Mouse (Mus musculus) midbrain, embryonic 13.5 days (tissue): Measurements from ENCODE around the gene Fibcd1. TPM values are rescaled to one million over a fixed set of nuclear protein-coding genes. Genes with fewer than 3 reads are reported as not detected.

Experiments used
- ATAC-seq: fragments of 200-750 bp; cut with Nextera tagmentation; 2 replicates; pipeline ENCODE4 v1.8.0; 2017; ENCODE audit warnings: mild to moderate bottlenecking, moderate TSS enrichment, moderate library complexity
- H3K27ac ChIP-seq: fragments of 300-500 bp; sonication (generic); 2 replicates; pipeline ENCODE4 v1.5.1; 2015; ENCODE audit warnings: inconsistent platforms, mild to moderate bottlenecking, moderate library complexity
- H3K27me3 ChIP-seq: fragments of 300-500 bp; sonication (generic); 2 replicates; pipeline ENCODE4 v1.6.1; 2015; ENCODE audit warnings: mild to moderate bottlenecking, inconsistent platforms
- H3K36me3 ChIP-seq: fragments of 300-500 bp; sonication (generic); 2 replicates; pipeline ENCODE4 v1.6.1; 2015; ENCODE audit warnings: mild to moderate bottlenecking, inconsistent platforms
- H3K4me1 ChIP-seq: fragments of 300-500 bp; sonication (generic); replicated peaks from 2 replicates; pipeline ENCODE4 v1.6.1; 2015; ENCODE audit warnings: inconsistent platforms
- H3K4me2 ChIP-seq: fragments of 300-500 bp; sonication (generic); replicated peaks from 2 replicates; pipeline ENCODE4 v1.6.1; 2015; ENCODE audit warnings: moderate library complexity, mild to moderate bottlenecking, inconsistent platforms
- H3K4me3 ChIP-seq: fragments of 300-500 bp; sonication (generic); replicated peaks from 2 replicates; pipeline ENCODE4 v1.5.1; 2015; ENCODE audit warnings: mild to moderate bottlenecking, inconsistent platforms
- H3K9ac ChIP-seq: fragments of 300-500 bp; sonication (generic); replicated peaks from 2 replicates; pipeline ENCODE4 v1.6.1; 2015; ENCODE audit warnings: mild to moderate bottlenecking, inconsistent platforms
- H3K9me3 ChIP-seq: fragments of 300-500 bp; sonication (generic); 2 replicates; pipeline ENCODE4 v1.6.1; 2016; ENCODE audit warnings: mild to moderate bottlenecking, inconsistent platforms
- WGBS: fragments of 180-500 bp; shearing (Covaris S2); methylation state at CpG from one replicate; pipeline ENCODE4 v1.1.7; 2015; 5-methylcytosine and 5-hydroxymethylcytosine counted together
- polyA plus RNA-seq: library from polyadenylated mRNA; unstranded; fragments of >200 nt; fragmentation: Nextera tagmentation; extraction: Ambion mirVana; gene quantifications from 2 replicates; pipeline ENCODE4 v1.2.1, GENCODE M21; 2015

Gene Fibcd1
- polyA plus RNA-seq, 1 experiment from 2014 or later: 11.2 TPM

DNA sequence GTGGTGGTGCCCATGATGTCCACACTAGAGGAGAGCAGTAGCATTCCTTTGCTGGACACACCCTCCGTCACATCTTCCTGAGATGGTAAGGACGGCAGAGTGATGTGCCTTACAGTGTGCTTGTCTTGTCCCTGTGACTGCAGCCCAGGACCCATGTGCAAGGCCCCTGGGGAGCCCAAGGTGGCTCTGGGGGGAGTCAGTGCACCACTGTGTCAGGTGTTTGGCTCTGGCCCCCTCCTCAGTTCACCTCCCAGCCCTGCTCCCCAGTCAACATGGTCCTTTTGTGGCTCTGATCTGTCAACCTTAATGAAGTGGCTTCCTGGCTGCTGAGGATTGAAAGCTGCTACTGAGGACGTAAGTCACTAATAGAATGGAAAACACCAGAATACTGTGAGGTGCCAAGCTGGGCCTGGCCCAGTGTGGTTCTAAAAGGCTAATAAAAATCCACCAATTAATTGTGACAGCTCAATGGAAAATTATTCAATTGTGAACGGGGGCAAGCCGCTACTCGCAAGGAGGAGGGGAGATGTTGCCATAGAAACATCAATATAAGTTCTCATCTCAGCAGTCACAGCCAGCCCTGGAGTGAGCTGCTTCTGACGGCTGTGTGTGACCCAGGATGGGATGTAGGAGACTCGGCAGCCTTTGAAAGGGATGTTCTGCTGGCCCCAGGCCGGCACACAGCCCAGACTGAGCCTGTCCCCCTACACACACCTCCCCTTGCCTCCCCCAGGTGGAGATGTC, 39.0 kb downstream of the Fibcd1 start:
- Histone ChIP-seq H3K4me3 (no peak overlapping the region), H3K9me3 (no peaks in the 10 kb centered on the region), H3K27ac (peak overlapping the region; percentile 88), H3K27me3 (0 out of 2 replicates have a peak, but pooled peaks cover 3% of the 10 kb centered on the region), H3K9ac (0 out of 2 replicates have a peak overlapping the region, but pooled peaks have one; percentile 21), H3K36me3 (peaks cover 27% of the 10 kb centered on the region), H3K4me2 (no peak overlapping the region; the same call in 1 of the 2 replicates), H3K4me1 (peaks cover 66% of the 10 kb centered on the region)
- peak; percentile 74 for ATAC-seq
- 12% methylated on average over 9 of the region's 9 CpGs for WGBS

GRCm38 (mm10) chr2:31803480-31803879, 42.3 kb downstream of the Fibcd1 start:
- 87% methylated on average over 14 of the region's 14 CpGs for WGBS

GRCm38 (mm10) chr2:31802811-31803210, 43.0 kb downstream of the Fibcd1 start:
- Histone ChIP-seq H3K36me3 (peaks cover 67% of the 10 kb centered on the region), H3K27me3 (0 out of 2 replicates have a peak, but pooled peaks cover 3% of the 10 kb centered on the region), H3K4me3 (no peak overlapping the region), H3K27ac (no peak overlapping the region), H3K9me3 (no peaks in the 10 kb centered on the region), H3K4me2 (no peak overlapping the region), H3K4me1 (peaks cover 34% of the 10 kb centered on the region), H3K9ac (no peak overlapping the region)
- ATAC-seq: no peak
- 91% methylated on average over 8 of the region's 8 CpGs for WGBS

More at GRCm38 (mm10) chr2:31803480-31803879, 42.3 kb downstream of the Fibcd1 start:
- no peak overlapping the region for H3K9ac ChIP-seq
- H3K27me3 ChIP-seq: 0 out of 2 replicates have a peak, but pooled peaks cover 3% of the 10 kb centered on the region
- no peak overlapping the region for H3K4me2 ChIP-seq
- H3K4me1 ChIP-seq: peaks cover 41% of the 10 kb centered on the region
- H3K9me3 ChIP-seq: no peaks in the 10 kb centered on the region
- H3K36me3 ChIP-seq: peaks cover 61% of the 10 kb centered on the region
- H3K27ac ChIP-seq: no peak overlapping the region
- ATAC-seq: no peak
- no peak overlapping the region for H3K4me3 ChIP-seq

GRCm38 (mm10) chr2:31801416-31801815, 44.4 kb downstream of the Fibcd1 start:
- Histone ChIP-seq H3K27me3 (0 out of 2 replicates have a peak, but pooled peaks cover 3% of the 10 kb centered on the region), H3K36me3 (peaks cover 81% of the 10 kb centered on the region), H3K4me1 (peaks cover 20% of the 10 kb centered on the region), H3K4me2 (no peak overlapping the region), H3K4me3 (no peak overlapping the region), H3K27ac (no peak overlapping the region), H3K9me3 (no peaks in the 10 kb centered on the region), H3K9ac (no peak overlapping the region)
- no peak for ATAC-seq
- 89% methylated on average over 9 of the region's 9 CpGs for WGBS

- Histone ChIP-seq H3K36me3 (peaks cover 95% of the 10 kb centered on the region), H3K27ac (no peak overlapping the region), H3K4me1 (no peaks in the 10 kb centered on the region), H3K9me3 (no peaks in the 10 kb centered on the region), H3K9ac (no peak overlapping the region), H3K4me3 (no peak overlapping the region), H3K4me2 (no peak overlapping the region), H3K27me3 (no peaks in the 10 kb centered on the region)
- ATAC-seq: no peak
- WGBS: 96% methylated on average over 3 of the region's 3 CpGs
These were observed 48.9 kb downstream of the Fibcd1 start for GRCm38 (mm10) chr2:31796943-31797342.

GRCm38 (mm10) chr2:31792611-31793010, 53.2 kb downstream of the Fibcd1 start:
- H3K27ac ChIP-seq: no peak overlapping the region
- H3K36me3 ChIP-seq: peaks cover 82% of the 10 kb centered on the region
- no peak overlapping the region for H3K4me2 ChIP-seq
- no peaks in the 10 kb centered on the region for H3K27me3 ChIP-seq
- H3K9me3 ChIP-seq: no peaks in the 10 kb centered on the region
- 86% methylated on average over 6 of the region's 6 CpGs for WGBS
- no peak for ATAC-seq
- H3K4me3 ChIP-seq: no peak overlapping the region
- H3K4me1 ChIP-seq: peaks cover 14% of the 10 kb centered on the region
- H3K9ac ChIP-seq: no peak overlapping the region

DNA sequence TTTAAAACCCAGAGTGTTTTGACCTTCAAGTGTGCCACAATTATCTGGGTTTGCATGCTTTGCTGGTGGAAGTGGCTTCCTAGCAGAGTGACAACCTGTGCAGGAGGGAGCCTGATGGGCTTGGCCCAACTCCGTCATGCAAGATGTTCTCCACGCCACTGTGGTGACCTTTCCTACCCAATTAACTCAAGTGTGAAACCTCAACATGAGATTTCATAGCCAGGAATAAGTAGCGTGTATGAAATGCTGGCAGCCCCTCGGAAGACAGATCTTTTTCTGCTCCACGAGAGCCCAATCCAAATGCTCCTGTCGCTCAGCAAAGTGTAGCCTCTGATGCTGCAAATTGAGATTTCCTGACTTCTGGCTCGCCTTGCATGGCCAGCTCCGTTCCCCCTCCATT, 54.5 kb downstream of the Fibcd1 start:
- peaks cover 14% of the 10 kb centered on the region for H3K4me1 ChIP-seq
- WGBS: 77% methylated on average over 8 of the region's 8 CpGs
- H3K9ac ChIP-seq: no peak overlapping the region
- no peaks in the 10 kb centered on the region for H3K9me3 ChIP-seq
- ATAC-seq: no peak
- H3K36me3 ChIP-seq: peaks cover 79% of the 10 kb centered on the region
- no peak overlapping the region for H3K4me3 ChIP-seq
- H3K27me3 ChIP-seq: no peaks in the 10 kb centered on the region
- peak overlapping the region; percentile 64 for H3K27ac ChIP-seq
- H3K4me2 ChIP-seq: no peak overlapping the region

GRCm38 (mm10) chr2:31790728-31791251, 55.0 kb downstream of the Fibcd1 start:
- 71% methylated on average over 13 of the region's 13 CpGs for WGBS
- Histone ChIP-seq H3K27me3 (no peaks in the 10 kb centered on the region), H3K4me2 (no peak overlapping the region), H3K4me3 (no peak overlapping the region), H3K9me3 (no peaks in the 10 kb centered on the region), H3K36me3 (peaks cover 79% of the 10 kb centered on the region), H3K4me1 (peaks cover 14% of the 10 kb centered on the region), H3K9ac (no peak overlapping the region), H3K27ac (peak overlapping the region; percentile 64)
- 0 out of 2 replicates have a peak, but pooled peaks have one; percentile 29 for ATAC-seq

- H3K36me3 ChIP-seq: peaks cover 79% of the 10 kb centered on the region
- H3K9ac ChIP-seq: no peak overlapping the region
- H3K27ac ChIP-seq: no peak overlapping the region
- 93% methylated on average over 2 of the region's 2 CpGs for WGBS
- H3K4me2 ChIP-seq: no peak overlapping the region
- no peak for ATAC-seq
- H3K9me3 ChIP-seq: no peaks in the 10 kb centered on the region
- peaks cover 14% of the 10 kb centered on the region for H3K4me1 ChIP-seq
- no peak overlapping the region for H3K4me3 ChIP-seq
- no peaks in the 10 kb centered on the region for H3K27me3 ChIP-seq
These were observed 56.6 kb downstream of the Fibcd1 start for GRCm38 (mm10) chr2:31789215-31789614.

DNA sequence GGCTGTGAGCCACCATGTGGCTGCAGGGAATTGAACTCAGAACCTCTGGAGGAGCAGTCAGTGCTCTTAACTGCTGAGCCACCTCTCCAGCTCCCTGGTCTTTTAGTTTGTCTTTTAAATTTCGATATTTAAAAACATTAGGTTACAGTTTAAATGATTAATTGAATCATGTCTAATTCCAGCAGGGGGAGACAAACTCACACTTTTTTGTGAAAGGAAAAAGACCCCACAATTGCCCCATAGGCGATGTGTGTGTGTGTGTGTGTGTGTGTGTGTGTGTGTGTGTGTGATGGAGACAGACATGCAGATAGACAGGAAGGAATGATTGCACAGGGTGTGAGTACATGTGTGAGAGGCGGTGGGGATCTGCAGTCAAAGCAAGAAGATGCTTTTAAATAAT, 57.6 kb downstream of the Fibcd1 start:
- no peak for ATAC-seq
- Histone ChIP-seq H3K4me2 (no peak overlapping the region), H3K36me3 (peaks cover 76% of the 10 kb centered on the region), H3K27me3 (no peaks in the 10 kb centered on the region), H3K4me1 (peaks cover 14% of the 10 kb centered on the region), H3K9me3 (no peaks in the 10 kb centered on the region), H3K9ac (no peak overlapping the region), H3K27ac (no peak overlapping the region), H3K4me3 (no peak overlapping the region)
- 76% methylated on average over 3 of the region's 3 CpGs for whole genome bisulfite sequencing

- WGBS: 18% methylated on average over 7 of the region's 7 CpGs
- no peak overlapping the region for H3K27ac ChIP-seq
These were observed 58.8 kb downstream of the Fibcd1 start for GRCm38 (mm10) chr2:31787029-31787428.

DNA sequence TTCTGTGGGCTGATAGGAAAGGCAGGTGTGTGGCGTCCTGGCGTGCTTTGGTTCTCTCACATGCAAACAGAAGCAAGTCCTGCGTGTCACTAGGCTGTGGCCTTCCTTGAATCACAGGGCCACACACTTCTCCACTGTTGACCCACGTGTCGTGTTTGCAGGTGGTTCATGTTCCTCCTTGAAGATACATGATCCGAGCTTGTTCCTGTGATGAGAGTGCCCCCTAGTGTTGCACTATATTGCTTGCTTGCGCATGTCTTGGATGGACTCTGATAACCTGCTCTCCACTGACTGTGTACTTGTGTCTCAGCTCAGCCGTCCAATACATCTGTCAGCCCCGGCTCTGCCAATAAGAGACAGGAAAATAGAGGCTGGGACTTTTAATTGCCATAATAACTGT, 60.7 kb downstream of the Fibcd1 start:
- H3K4me1 ChIP-seq: peaks cover 1% of the 10 kb centered on the region; the same call in 1 of the 2 replicates
- H3K27ac ChIP-seq: no peak overlapping the region
- no peak overlapping the region for H3K4me3 ChIP-seq
- 50% methylated on average over 9 of the region's 9 CpGs for WGBS
- no peak overlapping the region for H3K9ac ChIP-seq
- peaks cover 73% of the 10 kb centered on the region for H3K36me3 ChIP-seq
- no peaks in the 10 kb centered on the region for H3K27me3 ChIP-seq
- no peaks in the 10 kb centered on the region for H3K9me3 ChIP-seq
- no peak overlapping the region for H3K4me2 ChIP-seq
- peak; percentile 58; the same call in 1 of the 2 replicates for ATAC-seq

More at GRCm38 (mm10) chr2:31787029-31787428, 58.8 kb downstream of the Fibcd1 start:
- no peak overlapping the region for H3K4me2 ChIP-seq
- no peak overlapping the region for H3K4me3 ChIP-seq
- H3K9ac ChIP-seq: no peak overlapping the region
- no peaks in the 10 kb centered on the region for H3K9me3 ChIP-seq
- ATAC-seq: no peak
- H3K27me3 ChIP-seq: no peaks in the 10 kb centered on the region
- peaks cover 14% of the 10 kb centered on the region for H3K4me1 ChIP-seq
- peaks cover 75% of the 10 kb centered on the region for H3K36me3 ChIP-seq
